Mouse (Mus musculus) cerebellum, adult 11-12 months (tissue): ENCODE measurements around the gene Pax2.

Experiments
- DNase-seq: peaks from one replicate; pipeline ENCODE4 v3.0.0; 2022

The Pax2 gene

GRCm38 (mm10) chr19:44788488-44788887 lies 32.6 kb downstream of the Pax2 start:
- no peak for DNase-seq

GRCm38 (mm10) chr19:44791981-44792380 lies 36.1 kb downstream of the Pax2 start:
- peak; percentile 9 for DNase-seq

- no peak for DNase-seq
Measured at GRCm38 (mm10) chr19:44797110-44798060, 41.5 kb downstream of the Pax2 start.

GRCm38 (mm10) chr19:44798731-44799130 lies 42.9 kb downstream of the Pax2 start:
- no peak for DNase-seq

- no peak for DNase-seq
Measured at GRCm38 (mm10) chr19:44799156-44799555, 43.3 kb downstream of the Pax2 start.

- no peak for DNase-seq
Measured at GRCm38 (mm10) chr19:44800327-44800726, 44.5 kb downstream of the Pax2 start.

GRCm38 (mm10) chr19:44808734-44809133 lies 52.9 kb downstream of the Pax2 start:
- DNase-seq = no peak

GRCm38 (mm10) chr19:44812666-44813429 lies 57.0 kb downstream of the Pax2 start:
- no peak for DNase-seq

- no peak for DNase-seq
Measured at GRCm38 (mm10) chr19:44815111-44815510, 59.3 kb downstream of the Pax2 start.

GRCm38 (mm10) chr19:44817403-44818128 lies 61.7 kb downstream of the Pax2 start:
- DNase-seq = no peak

- DNase-seq = no peak
Measured at GRCm38 (mm10) chr19:44818676-44819075, 62.8 kb downstream of the Pax2 start.

- DNase-seq = no peak
Measured at GRCm38 (mm10) chr19:44821581-44821980, 65.7 kb downstream of the Pax2 start.

- no peak for DNase-seq
Measured at GRCm38 (mm10) chr19:44822295-44822694, 66.5 kb downstream of the Pax2 start.

- no peak for DNase-seq
Measured at GRCm38 (mm10) chr19:44823657-44824056, 67.8 kb downstream of the Pax2 start.

- no peak for DNase-seq
Measured at GRCm38 (mm10) chr19:44825216-44825768, 69.4 kb downstream of the Pax2 start.

- DNase-seq = no peak
Measured at GRCm38 (mm10) chr19:44825819-44826218, 70.0 kb downstream of the Pax2 start.

- DNase-seq = no peak
Measured at GRCm38 (mm10) chr19:44833391-44833790, 77.5 kb downstream of the Pax2 start.

GRCm38 (mm10) chr19:44834218-44835041 lies 78.6 kb downstream of the Pax2 start:
- no peak for DNase-seq

GRCm38 (mm10) chr19:44835042-44835930 lies 79.4 kb downstream of the Pax2 start:
- DNase-seq = no peak

- no peak for DNase-seq
Measured at GRCm38 (mm10) chr19:44835931-44836861, 80.4 kb downstream of the Pax2 start.
